10 mouse cellular contexts compared by ENCODE assay signal in genomic region chr16:87548348-87548747, GRCm38 (mm10). TPM values are rescaled to one million over a fixed set of nuclear protein-coding genes. Genes with fewer than 3 reads are reported as not detected.
DNase-seq lines count a peak whose midpoint lies in the region; ATAC-seq and TF ChIP-seq lines count a peak whose summit lies in the region.
"Had no signal": no experiment of that assay in that cellular context is flagged by ENCODE, and none has a peak within 500 bp of the region (broad histone marks: within the 10 kb centered on the region; RNA-seq: fewer than 3 reads in every experiment).

No protein-coding gene starts in this region.

- ATAC-seq in liver, embryonic 14.5 days (ENCODE audit: insufficient read depth), result no peak
- no peak for ATAC-seq in hindbrain, embryonic 16.5 days
- ATAC-seq: forebrain, embryonic 15.5 days had no signal

- peaks cover 6% of the 10 kb centered on the region for H3K27me3 ChIP-seq in E14TG2a.4 (ENCODE audit: insufficient read depth, low read length)
- H3K27me3 ChIP-seq in liver, embryonic 14.5 days (ENCODE audit: control insufficient read depth, insufficient read depth, low read length), result no peaks in the 10 kb centered on the region
- H3K27me3 ChIP-seq in hindbrain, embryonic 16.5 days (replicated peaks; ENCODE audit: control insufficient read depth, insufficient read depth, low read length), result no peaks in the 10 kb centered on the region
- H3K27me3 ChIP-seq: forebrain, embryonic 15.5 days; heart, embryonic 15.5 days had no signal

- H3K4me1 ChIP-seq in E14TG2a.4 (replicated peaks; ENCODE audit: low read depth, low read length), result no peaks in the 10 kb centered on the region
- no peaks in the 10 kb centered on the region for H3K4me1 ChIP-seq in liver, embryonic 14.5 days (replicated peaks; ENCODE audit: control insufficient read depth in 2 of 2, insufficient read depth in 2 of 2, low read length in 1 of 2)
- H3K4me1 ChIP-seq in hindbrain, embryonic 16.5 days (ENCODE audit: control insufficient read depth, insufficient read depth, low read depth, low read length), result no peaks in the 10 kb centered on the region
- H3K4me1 ChIP-seq: forebrain, embryonic 15.5 days had no signal

- H3K9me3 ChIP-seq in E14TG2a.4 (ENCODE audit: low read length), result no peaks in the 10 kb centered on the region
- no peaks in the 10 kb centered on the region for H3K9me3 ChIP-seq in liver, embryonic 14.5 days (ENCODE audit: control insufficient read depth, low read length)
- H3K9me3 ChIP-seq in hindbrain, embryonic 16.5 days (ENCODE audit: control insufficient read depth, low read length), result no peaks in the 10 kb centered on the region
- H3K9me3 ChIP-seq: forebrain, embryonic 15.5 days; heart, embryonic 15.5 days had no signal

- H3K9ac ChIP-seq in liver, embryonic 14.5 days (replicated peaks), result no peak overlapping the region
- no peak overlapping the region for H3K9ac ChIP-seq in hindbrain, embryonic 16.5 days (ENCODE audit: low read depth, low read length)
- H3K9ac ChIP-seq: forebrain, embryonic 15.5 days; heart, embryonic 15.5 days had no signal

- peak; percentile 13 for DNase-seq in heart, postnatal 4 days
- no peak for DNase-seq in heart, adult 11 months
- DNase-seq in R1 (ENCODE audit: low read depth, low spot score), result peak; percentile 59
- no peak for DNase-seq in liver, embryonic 14.5 days (ENCODE audit: low read depth in 3 of 3, low spot score in 3 of 3)
- DNase-seq in cerebellum, postnatal 36 days, result no peak
- DNase-seq: retina, postnatal 1 day had no signal

- WGBS in liver, embryonic 14.5 days (ENCODE audit: insufficient replicate concordance), result 33% methylated on average over 2 of the region's 2 CpGs
- WGBS in hindbrain, embryonic 16.5 days, result 55% methylated on average over 2 of the region's 2 CpGs

- TF ChIP-seq CTCF in E14TG2a.4 (conservative IDR thresholded peaks at IDR 0.05; ENCODE audit: low read length), result peak; percentile 73
- TF ChIP-seq CTCF in liver, embryonic 14.5 days (IDR thresholded peaks at IDR 0.05; ENCODE audit: low read depth), result peak; percentile 64

- H3K36me3 ChIP-seq in E14TG2a.4 (ENCODE audit: insufficient read depth, low read length), result no peaks in the 10 kb centered on the region
- no peaks in the 10 kb centered on the region for H3K36me3 ChIP-seq in liver, embryonic 14.5 days (replicated peaks; ENCODE audit: control insufficient read depth, insufficient read depth, low read depth)
- H3K36me3 ChIP-seq in hindbrain, embryonic 16.5 days (ENCODE audit: control insufficient read depth, insufficient read depth, low read length), result no peaks in the 10 kb centered on the region
- H3K36me3 ChIP-seq: forebrain, embryonic 15.5 days; heart, embryonic 15.5 days had no signal

- no peak overlapping the region for H3K4me3 ChIP-seq in E14TG2a.4 (replicated peaks; ENCODE audit: low read length)
- no peak overlapping the region for H3K4me3 ChIP-seq in liver, embryonic 14.5 days (ENCODE audit: insufficient read depth in 1 of 2, low read depth in 2 of 2, low read length in 2 of 2)
- no peak overlapping the region for H3K4me3 ChIP-seq in hindbrain, embryonic 16.5 days (ENCODE audit: low read length)
- H3K4me3 ChIP-seq: forebrain, embryonic 15.5 days; heart, embryonic 15.5 days had no signal

- H3K4me2 ChIP-seq in liver, embryonic 14.5 days (ENCODE audit: low read depth), result no peak overlapping the region
- no peak overlapping the region for H3K4me2 ChIP-seq in hindbrain, embryonic 16.5 days (ENCODE audit: low read length)
- H3K4me2 ChIP-seq: forebrain, embryonic 15.5 days; heart, embryonic 15.5 days had no signal

- H3K27ac ChIP-seq in liver, embryonic 14.5 days, result no peak overlapping the region
- H3K27ac ChIP-seq in hindbrain, embryonic 16.5 days (ENCODE audit: low read depth, low read length), result no peak overlapping the region
- H3K27ac ChIP-seq: forebrain, embryonic 15.5 days; heart, embryonic 15.5 days had no signal

- no peak for TF ChIP-seq EP300 in liver, embryonic 14.5 days (IDR thresholded peaks at IDR 0.05; ENCODE audit: low read depth)

RNA-seq across cellular contexts. Expression of gene Map3k7cl, which starts 4.8 kb away (rescaled TPM):
- total RNA-seq in heart, postnatal 4 days (2021), result 1 to 10 TPM; 9.4 to 9.5 TPM
- 0.04 and 0.13 TPM in 2 replicates for polyA plus RNA-seq in liver, embryonic 14.5 days (2012; rRNA removed)
- polyA plus RNA-seq in liver, embryonic 14.5 days (2014; fragmentation: Nextera tagmentation; extraction: Ambion mirVana), result not detected in 2 replicates
- 0.25 TPM in 1 of 2 replicates, not detected in the other for polyA plus RNA-seq in hindbrain, embryonic 16.5 days (2015; fragmentation: Nextera tagmentation; extraction: Ambion mirVana)
- polyA plus RNA-seq: forebrain, embryonic 15.5 days had no signal

RNA-seq across cellular contexts. Expression of gene Cct8, which starts 52.7 kb away (rescaled TPM):
- 100 to 1,000 TPM; 202 to 213 TPM for total RNA-seq in heart, postnatal 4 days (2021)
- polyA plus RNA-seq in liver, embryonic 14.5 days (2012; rRNA removed), result 61.7 and 108 TPM in 2 replicates
- 248 and 259 TPM in 2 replicates for polyA plus RNA-seq in liver, embryonic 14.5 days (2014; fragmentation: Nextera tagmentation; extraction: Ambion mirVana)
- 395 and 404 TPM in 2 replicates for polyA plus RNA-seq in hindbrain, embryonic 16.5 days (2015; fragmentation: Nextera tagmentation; extraction: Ambion mirVana)

Comparison
In these comparisons a context has a peak if more than half of its experiments do, and no peak if none do; other contexts are left out.
1. DNase-seq: peak in heart, postnatal 4 days (single experiment) and R1 (single experiment); none in heart, adult 11 months (single experiment), liver, embryonic 14.5 days (0 of 3) and cerebellum, postnatal 36 days (0 of 2).